Mouse (Mus musculus) cortical plate, adult 2 months (tissue): ENCODE measurements around the gene Igdcc3. TPM values are rescaled to one million over a fixed set of nuclear protein-coding genes. Genes with fewer than 3 reads are reported as not detected.

Source experiments
- H3K27ac ChIP-seq: fragments of 200-500 bp; 2 replicates; pipeline ENCODE4 v1.5.1; 2012; ENCODE audit warnings: low read length, control low read depth, inconsistent platforms; ENCODE audit not compliant: insufficient read depth
- H3K4me1 ChIP-seq: fragments of 200-500 bp; 2 replicates; pipeline ENCODE4 v1.6.1; 2011; ENCODE audit warnings: low read length; ENCODE audit not compliant: control insufficient read depth, insufficient read depth
- H3K4me3 ChIP-seq: fragments of 200-500 bp; 2 replicates; pipeline ENCODE4 v1.5.1; 2011; ENCODE audit warnings: mild to moderate bottlenecking, low read length, control low read depth; ENCODE audit not compliant: insufficient read depth
- CTCF ChIP-seq: fragments of 200-500 bp; IDR thresholded peaks from 2 replicates; pipeline ENCODE4 v1.5.1; 2011; ENCODE audit warnings: mild to moderate bottlenecking, control low read depth, low read length; ENCODE audit not compliant: insufficient read depth; ENCODE audit errors: extremely low read depth
- POLR2A ChIP-seq: fragments of 200-500 bp; IDR thresholded peaks from 2 replicates; pipeline ENCODE4 v1.6.1; 2011; ENCODE audit warnings: mild to moderate bottlenecking, low read length, control low read depth; ENCODE audit not compliant: insufficient read depth; ENCODE audit errors: extremely low read depth
- polyA plus RNA-seq: library from polyadenylated mRNA; depleted of rRNA; stranded (reverse); fragments of >200 nt; gene quantifications from 2 replicates; pipeline ENCODE4 v1.2.3, GENCODE M21; 2012

The Igdcc3 gene
- polyA plus RNA-seq, 1 experiment: 1.3 TPM

DNA sequence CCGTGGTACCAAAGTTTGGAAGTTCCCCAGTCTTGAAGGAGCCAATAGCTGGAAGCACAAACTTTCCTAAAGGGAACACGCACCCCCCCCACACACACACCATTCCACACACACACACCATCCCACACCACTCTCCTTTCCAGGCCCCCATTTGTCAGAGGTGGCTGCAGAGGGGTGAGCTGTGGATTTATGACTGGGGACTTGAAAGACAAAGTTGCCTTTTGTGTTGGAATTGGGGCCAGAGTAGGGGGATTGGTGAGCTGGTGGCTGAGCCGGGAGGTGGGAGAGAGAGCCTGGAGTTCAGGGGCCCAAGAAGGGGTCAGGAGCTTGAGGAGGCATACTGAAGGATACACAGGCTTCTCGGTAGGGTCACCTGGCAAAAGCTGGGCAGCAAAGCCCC, 28.0 kb downstream of the Igdcc3 start:
- no peak overlapping the region for H3K4me3 ChIP-seq
- TF ChIP-seq CTCF: no peak
- TF ChIP-seq POLR2A: no peak
- no peak overlapping the region for H3K27ac ChIP-seq
- no peaks in the 10 kb centered on the region for H3K4me1 ChIP-seq

DNA sequence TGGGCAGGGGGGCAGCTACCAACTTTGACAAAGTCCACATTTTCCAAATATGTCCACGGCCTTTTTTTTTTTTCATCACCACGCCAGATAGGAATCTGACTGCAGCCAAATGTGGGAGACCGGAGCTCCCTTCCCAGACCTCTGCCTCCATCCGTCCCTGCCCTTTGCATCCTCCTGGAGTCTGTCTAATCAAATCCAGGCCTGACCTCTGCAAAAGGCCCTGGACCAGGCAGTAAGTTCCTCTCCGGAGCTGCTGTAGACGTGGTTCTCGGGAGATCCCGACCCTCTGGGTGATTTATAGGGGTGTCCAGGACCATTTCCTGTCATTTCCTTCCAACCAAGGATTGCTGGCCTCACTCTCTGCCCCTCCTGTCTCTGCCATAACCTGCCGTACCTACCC, 31.7 kb downstream of the Igdcc3 start:
- TF ChIP-seq CTCF (no peak), POLR2A (no peak)
- H3K4me3 ChIP-seq: no peak overlapping the region
- no peak overlapping the region for H3K27ac ChIP-seq
- no peaks in the 10 kb centered on the region for H3K4me1 ChIP-seq

DNA sequence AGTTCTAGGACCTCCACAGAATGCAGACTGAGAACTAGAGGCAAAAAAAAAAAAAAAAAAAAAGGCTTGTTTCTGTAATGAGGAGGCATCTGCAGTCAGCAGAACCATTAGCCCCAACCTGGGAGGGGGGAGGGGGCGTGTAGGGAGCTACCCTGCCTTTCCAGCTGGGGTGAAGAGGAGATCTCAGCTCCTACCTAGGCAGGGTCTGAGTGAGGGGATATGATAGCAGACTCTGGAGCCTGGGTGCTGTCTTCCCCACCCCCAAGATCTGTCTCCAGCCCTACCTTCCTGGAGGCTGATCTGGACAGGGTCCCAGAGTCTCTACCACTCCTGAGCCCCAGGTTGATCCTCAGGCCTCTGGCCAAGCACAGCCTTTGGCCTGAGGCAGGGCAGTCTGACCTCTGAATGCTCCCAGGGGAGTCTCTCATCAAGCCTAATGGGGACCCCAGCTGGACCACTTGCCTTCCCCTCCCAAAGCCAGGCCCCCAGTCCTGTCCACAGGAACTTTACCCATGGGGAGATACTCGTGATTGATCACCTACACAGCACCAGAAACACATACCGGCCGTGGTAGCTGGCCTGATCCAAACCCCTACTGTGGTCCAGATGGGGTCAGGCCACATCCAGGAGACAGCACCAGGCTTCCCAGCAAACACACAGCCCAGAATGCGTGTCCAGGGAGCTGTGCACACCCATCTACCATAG, 34.4 kb downstream of the Igdcc3 start:
- TF ChIP-seq POLR2A: no peak
- TF ChIP-seq CTCF: no peak
- H3K27ac ChIP-seq: no peak overlapping the region
- no peak overlapping the region for H3K4me3 ChIP-seq
- peaks cover 1% of the 10 kb centered on the region; the same call in 1 of the 2 replicates for H3K4me1 ChIP-seq

DNA sequence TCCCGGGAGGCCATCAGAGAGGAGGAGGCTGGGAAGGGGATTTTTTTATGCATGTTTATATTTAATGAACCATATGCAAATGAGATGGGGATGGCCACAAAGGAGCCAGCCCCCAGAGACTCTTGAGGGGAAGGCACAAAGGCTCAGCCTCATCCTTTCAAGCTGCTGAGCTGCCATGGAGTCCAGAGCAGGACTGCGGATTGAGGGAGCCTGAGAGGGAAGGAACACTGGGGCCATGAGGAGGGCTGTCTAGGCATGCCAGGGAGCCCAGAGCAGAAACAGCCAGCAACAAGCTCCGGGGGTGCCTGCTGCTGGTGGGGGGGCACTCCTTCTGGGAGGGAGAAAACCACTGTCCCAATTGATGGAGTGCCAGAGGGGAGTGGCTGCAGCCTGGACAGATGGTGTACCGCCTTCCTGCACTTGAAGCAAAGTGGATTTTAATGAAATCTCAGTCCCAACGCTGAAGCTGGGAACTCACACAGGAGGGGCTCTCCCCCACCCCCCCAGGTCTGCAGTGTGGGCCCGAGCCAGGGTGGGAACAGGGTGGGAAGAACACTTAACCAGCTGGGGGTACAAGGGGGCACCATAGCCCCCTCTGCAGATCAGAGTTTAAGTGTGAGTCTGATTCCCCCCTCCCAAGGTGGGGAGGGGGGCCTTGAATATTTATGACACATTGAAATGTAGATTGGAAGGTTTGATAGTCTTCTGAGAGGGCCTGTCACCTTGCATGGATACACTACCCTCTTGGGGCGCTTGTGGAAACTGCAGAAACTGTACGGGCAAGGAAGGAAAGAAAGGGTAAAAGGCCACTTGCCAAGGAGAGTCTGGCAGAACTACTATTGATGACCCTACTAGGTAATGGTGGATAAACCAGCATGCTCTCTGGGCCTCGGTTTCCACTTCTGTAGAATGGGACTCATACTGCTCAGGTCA, 35.2 kb downstream of the Igdcc3 start:
- H3K4me1 ChIP-seq: peaks cover 1% of the 10 kb centered on the region; the same call in 1 of the 2 replicates

DNA sequence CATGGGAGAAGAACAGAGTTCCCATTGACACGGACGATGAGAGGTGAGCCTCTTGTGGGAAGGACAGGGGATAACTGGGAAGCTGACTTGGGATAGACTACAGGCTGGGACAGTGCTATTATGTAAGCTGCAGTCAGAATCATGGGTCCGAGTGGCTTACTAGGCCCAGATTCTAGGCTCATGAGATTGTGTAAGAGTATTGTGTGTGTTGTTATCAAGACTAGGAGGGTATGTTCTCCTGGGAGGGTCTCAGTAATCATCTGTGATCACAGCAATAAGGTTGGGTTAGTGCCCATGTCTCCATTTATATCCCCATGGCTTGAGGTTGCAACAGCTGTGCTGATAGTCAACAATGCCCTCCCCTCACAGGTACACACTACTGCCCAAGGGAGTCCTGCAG, 36.5 kb downstream of the Igdcc3 start:
- H3K4me3 ChIP-seq: no peak overlapping the region
- no peak overlapping the region for H3K27ac ChIP-seq
- no peak for TF ChIP-seq CTCF
- no peak for TF ChIP-seq POLR2A
- H3K4me1 ChIP-seq: peaks cover 1% of the 10 kb centered on the region; the same call in 1 of the 2 replicates

More for the DNA sequence above, 35.2 kb downstream of the Igdcc3 start:
- TF ChIP-seq CTCF (no peak), POLR2A (no peak)
- Histone ChIP-seq H3K27ac (no peak overlapping the region), H3K4me3 (no peak overlapping the region)

DNA sequence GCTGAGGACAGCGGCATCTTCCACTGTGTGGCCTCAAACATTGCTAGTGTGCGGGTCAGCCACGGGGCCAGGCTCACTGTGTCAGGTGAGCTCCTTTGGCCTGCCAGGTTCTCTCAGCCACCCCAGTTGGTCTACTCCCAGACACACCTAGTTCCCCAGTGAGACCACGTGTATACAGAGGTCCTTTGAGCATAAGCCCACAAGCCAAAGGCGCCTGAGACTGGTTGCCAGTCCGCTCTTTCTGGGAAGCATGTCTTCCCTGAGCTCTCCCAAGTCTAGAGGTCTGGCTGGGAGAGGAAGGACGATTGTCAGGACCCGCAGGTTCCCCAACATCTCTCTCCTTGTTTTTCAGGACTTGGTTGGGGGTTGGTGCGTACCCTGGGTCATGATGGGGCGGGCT, 36.9 kb downstream of the Igdcc3 start:
- peaks cover 1% of the 10 kb centered on the region; the same call in 1 of the 2 replicates for H3K4me1 ChIP-seq
- no peak overlapping the region; the same call in 1 of the 2 replicates for H3K27ac ChIP-seq

DNA sequence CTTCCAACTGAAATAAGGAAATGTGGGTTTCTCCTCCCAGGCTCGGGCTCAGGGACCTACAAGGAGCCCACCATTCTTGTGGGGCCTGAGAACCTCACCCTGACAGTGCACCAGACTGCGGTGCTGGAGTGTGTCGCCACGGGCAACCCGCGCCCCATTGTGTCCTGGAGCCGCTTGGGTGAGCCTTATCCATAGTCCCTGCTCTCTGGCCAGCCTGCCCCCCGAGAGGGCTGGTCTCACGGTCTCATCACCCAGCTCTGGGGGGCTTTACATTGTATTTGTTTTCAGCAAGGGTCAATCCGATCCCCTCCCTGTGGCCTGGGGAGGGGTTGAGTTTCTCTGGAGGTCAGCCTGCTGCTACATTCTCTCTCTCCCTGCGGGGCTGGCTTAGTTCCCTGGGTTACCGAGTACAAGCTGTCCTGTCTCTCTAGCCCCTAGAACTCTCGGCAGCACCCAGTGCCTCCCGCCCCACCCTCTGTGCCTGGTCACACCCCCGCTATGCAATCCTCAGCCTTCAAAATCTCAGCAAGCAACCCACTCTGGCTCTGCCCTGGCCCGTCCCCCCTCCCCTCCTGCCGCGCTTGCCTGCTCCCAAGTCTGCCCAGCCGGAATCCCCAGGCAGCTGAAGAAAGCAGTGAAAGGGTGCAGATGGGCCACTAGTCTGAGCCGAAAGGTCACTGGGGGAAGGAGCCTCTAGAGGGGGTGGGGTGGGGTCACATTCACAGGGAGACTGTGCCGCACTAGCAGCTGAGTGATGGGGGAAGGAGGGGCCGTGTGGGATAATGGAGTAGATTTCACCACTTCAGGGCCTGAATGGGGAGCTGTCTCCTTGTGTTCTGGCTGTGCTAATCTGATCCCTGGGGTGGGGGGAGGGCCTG, 37.6 kb downstream of the Igdcc3 start:
- no peak for TF ChIP-seq POLR2A
- no peak for TF ChIP-seq CTCF
- peaks cover 1% of the 10 kb centered on the region; the same call in 1 of the 2 replicates for H3K4me1 ChIP-seq
- H3K4me3 ChIP-seq: no peak overlapping the region
- peak overlapping the region; percentile 39; the same call in 1 of the 2 replicates for H3K27ac ChIP-seq

More for the DNA sequence above, 36.9 kb downstream of the Igdcc3 start:
- H3K4me3 ChIP-seq: no peak overlapping the region
- TF ChIP-seq POLR2A (no peak), CTCF (no peak)

DNA sequence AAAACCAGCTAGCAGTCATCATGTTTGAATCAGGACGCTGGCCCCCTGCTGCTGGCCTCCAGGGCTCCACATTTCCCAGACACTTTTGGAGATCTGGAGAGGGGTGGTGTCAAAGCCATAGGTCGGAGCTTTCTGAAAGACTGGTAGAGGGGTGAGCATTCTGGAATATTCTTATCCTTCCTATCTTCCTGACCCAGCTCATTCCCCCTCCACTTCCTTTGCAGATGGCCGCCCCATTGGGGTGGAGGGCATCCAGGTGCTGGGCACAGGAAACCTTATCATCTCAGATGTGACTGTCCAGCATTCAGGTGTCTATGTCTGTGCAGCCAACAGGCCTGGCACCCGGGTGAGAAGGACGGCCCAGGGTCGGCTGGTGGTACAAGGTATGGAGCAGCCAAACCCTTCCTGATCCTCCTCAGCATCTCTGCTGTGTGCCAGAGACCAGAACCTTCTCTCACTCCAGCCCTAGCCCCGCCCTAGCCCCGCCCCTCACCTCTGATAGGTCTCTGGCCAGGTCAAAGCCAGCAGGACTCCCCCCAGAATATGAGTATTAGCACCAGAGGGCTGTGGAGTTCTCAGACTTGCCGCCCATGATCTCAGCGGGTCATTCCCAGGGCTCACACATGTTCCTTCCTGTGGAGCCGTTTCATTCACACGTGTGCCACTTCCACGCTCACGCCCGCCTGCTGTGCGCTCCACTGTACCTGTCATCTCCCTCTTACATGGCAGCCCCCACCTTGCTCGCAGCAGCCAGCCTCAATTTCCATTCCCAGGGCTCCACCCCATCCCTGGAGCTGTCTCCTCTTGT, 39.0 kb downstream of the Igdcc3 start:
- Histone ChIP-seq H3K27ac (no peak overlapping the region), H3K4me3 (no peak overlapping the region), H3K4me1 (peaks cover 1% of the 10 kb centered on the region; the same call in 1 of the 2 replicates)
- TF ChIP-seq POLR2A: no peak
- no peak for TF ChIP-seq CTCF
